Mouse (Mus musculus) stomach, postnatal 0 days (tissue): ENCODE results near the gene C530008M17Rik.

ENCODE experiments used
- CTCF ChIP-seq: IDR thresholded peaks from 2 replicates; pipeline ENCODE4 v1.5.1; 2016; ENCODE audit warnings: antibody characterized with exemption, low read depth, mild to moderate bottlenecking, moderate library complexity
- EP300 ChIP-seq: optimal IDR thresholded peaks from 2 replicates; pipeline ENCODE3; 2016; ENCODE audit warnings: antibody characterized with exemption

DNA sequence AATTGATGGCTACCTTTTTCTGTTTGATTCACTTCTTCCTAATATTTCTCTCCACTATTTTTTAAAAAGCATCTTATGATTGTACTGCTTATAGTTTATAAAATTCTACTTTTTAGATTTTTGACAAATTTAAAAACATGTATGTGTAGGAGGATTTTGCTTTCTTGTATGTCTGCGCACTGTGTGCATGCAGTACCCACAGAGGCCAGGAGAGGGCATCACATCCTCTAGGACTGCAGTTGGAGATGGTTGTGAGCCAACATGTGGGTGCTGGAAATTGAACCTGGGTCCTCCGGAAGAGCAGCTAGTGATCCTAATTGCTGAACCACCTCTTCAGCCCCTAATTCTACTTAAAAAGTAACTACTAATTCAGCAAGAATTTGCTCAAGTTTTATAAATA is 68.6 kb downstream of the C530008M17Rik start:
- TF ChIP-seq CTCF (peak; percentile 39), EP300 (no peak)
